Mouse (Mus musculus): ENCODE measurements around the gene Cdk18. TPM values are rescaled to one million over a fixed set of nuclear protein-coding genes. Genes with fewer than 3 reads are reported as not detected.

The Cdk18 gene
- polyA plus RNA-seq, 1 experiment from 2014 or later, result 10.3 TPM

- no peak for ATAC-seq (replicated peaks; ENCODE audit: low FRiP score, low read depth)
- H3K4me2 ChIP-seq (ENCODE audit: low read length), result peak overlapping the region; percentile 94
- WGBS, result 4% methylated on average over 35 of the region's 35 CpGs
- no peaks in the 10 kb centered on the region for H3K27me3 ChIP-seq (ENCODE audit: insufficient read depth, low read length)
- H3K9ac ChIP-seq (ENCODE audit: low read depth, low read length), result peak overlapping the region; percentile 79
- H3K9me3 ChIP-seq (replicated peaks; ENCODE audit: low read length), result no peaks in the 10 kb centered on the region
- peaks cover 19% of the 10 kb centered on the region; the same call in 1 of the 2 replicates for H3K4me1 ChIP-seq (replicated peaks; ENCODE audit: insufficient read depth, low read length)
- DNase-seq (ENCODE audit: low spot score), result no peak
- H3K27ac ChIP-seq, result peak overlapping the region; percentile 77; the same call in 1 of the 2 replicates
- H3K4me3 ChIP-seq (replicated peaks; ENCODE audit: low read depth, low read length), result peak overlapping the region; percentile 56
- no peak for TF ChIP-seq CTCF (IDR thresholded peaks at IDR 0.05; ENCODE audit: low read depth)
- H3K36me3 ChIP-seq (ENCODE audit: insufficient read depth, low read length), result no peaks in the 10 kb centered on the region
These were observed 688 bp downstream of the Cdk18 start for GRCm38 (mm10) chr1:132138576-132139415.

GRCm38 (mm10) chr1:132137935-132138575 is 1.4 kb downstream of the Cdk18 start:
- peak overlapping the region; percentile 77; the same call in 1 of the 2 replicates for H3K27ac ChIP-seq
- peaks cover 20% of the 10 kb centered on the region; the same call in 1 of the 2 replicates for H3K4me1 ChIP-seq (replicated peaks; ENCODE audit: insufficient read depth, low read length)
- no peaks in the 10 kb centered on the region for H3K36me3 ChIP-seq (ENCODE audit: insufficient read depth, low read length)
- ATAC-seq (replicated peaks; ENCODE audit: low FRiP score, low read depth), result no peak
- peak overlapping the region; percentile 94 for H3K4me2 ChIP-seq (ENCODE audit: low read length)
- TF ChIP-seq CTCF (IDR thresholded peaks at IDR 0.05; ENCODE audit: low read depth), result no peak
- no peaks in the 10 kb centered on the region for H3K9me3 ChIP-seq (replicated peaks; ENCODE audit: low read length)
- DNase-seq (ENCODE audit: low spot score), result no peak
- H3K27me3 ChIP-seq (ENCODE audit: insufficient read depth, low read length), result no peaks in the 10 kb centered on the region
- H3K9ac ChIP-seq (ENCODE audit: low read depth, low read length), result peak overlapping the region; percentile 79; the same call in 1 of the 2 replicates
- WGBS, result 54% methylated on average over 9 of the region's 9 CpGs
- H3K4me3 ChIP-seq (replicated peaks; ENCODE audit: low read depth, low read length), result peak overlapping the region; percentile 56

- Histone ChIP-seq H3K9me3 (replicated peaks; ENCODE audit: low read length) (no peaks in the 10 kb centered on the region), H3K27ac (no peak overlapping the region), H3K36me3 (ENCODE audit: insufficient read depth, low read length) (no peaks in the 10 kb centered on the region), H3K4me2 (ENCODE audit: low read length) (no peak overlapping the region), H3K4me1 (replicated peaks; ENCODE audit: insufficient read depth, low read length) (peaks cover 21% of the 10 kb centered on the region; the same call in 1 of the 2 replicates), H3K9ac (ENCODE audit: low read depth, low read length) (0 out of 2 replicates have a peak overlapping the region, but pooled peaks have one; percentile 23), H3K4me3 (replicated peaks; ENCODE audit: low read depth, low read length) (no peak overlapping the region), H3K27me3 (ENCODE audit: insufficient read depth, low read length) (no peaks in the 10 kb centered on the region)
- 79% methylated on average over 3 of the region's 3 CpGs for WGBS
- ATAC-seq (replicated peaks; ENCODE audit: low FRiP score, low read depth), result peak; percentile 25; the same call in 1 of the 2 replicates
- no peak for DNase-seq (ENCODE audit: low spot score)
- no peak for TF ChIP-seq CTCF (IDR thresholded peaks at IDR 0.05; ENCODE audit: low read depth)
These were observed 2.6 kb downstream of the Cdk18 start for GRCm38 (mm10) chr1:132136847-132137246.

GRCm38 (mm10) chr1:132135631-132136030 is 3.9 kb downstream of the Cdk18 start:
- H3K4me2 ChIP-seq (ENCODE audit: low read length), result no peak overlapping the region
- DNase-seq (ENCODE audit: low spot score) (no peak), ATAC-seq (replicated peaks; ENCODE audit: low FRiP score, low read depth) (no peak)
- no peaks in the 10 kb centered on the region for H3K36me3 ChIP-seq (ENCODE audit: insufficient read depth, low read length)
- H3K27ac ChIP-seq, result no peak overlapping the region
- peaks cover 21% of the 10 kb centered on the region; the same call in 1 of the 2 replicates for H3K4me1 ChIP-seq (replicated peaks; ENCODE audit: insufficient read depth, low read length)
- no peak overlapping the region for H3K4me3 ChIP-seq (replicated peaks; ENCODE audit: low read depth, low read length)
- TF ChIP-seq CTCF (IDR thresholded peaks at IDR 0.05; ENCODE audit: low read depth), result no peak
- no peaks in the 10 kb centered on the region for H3K9me3 ChIP-seq (replicated peaks; ENCODE audit: low read length)
- no peak overlapping the region for H3K9ac ChIP-seq (ENCODE audit: low read depth, low read length)
- H3K27me3 ChIP-seq (ENCODE audit: insufficient read depth, low read length), result no peaks in the 10 kb centered on the region
- WGBS, result 78% methylated on average over 7 of the region's 7 CpGs

DNA sequence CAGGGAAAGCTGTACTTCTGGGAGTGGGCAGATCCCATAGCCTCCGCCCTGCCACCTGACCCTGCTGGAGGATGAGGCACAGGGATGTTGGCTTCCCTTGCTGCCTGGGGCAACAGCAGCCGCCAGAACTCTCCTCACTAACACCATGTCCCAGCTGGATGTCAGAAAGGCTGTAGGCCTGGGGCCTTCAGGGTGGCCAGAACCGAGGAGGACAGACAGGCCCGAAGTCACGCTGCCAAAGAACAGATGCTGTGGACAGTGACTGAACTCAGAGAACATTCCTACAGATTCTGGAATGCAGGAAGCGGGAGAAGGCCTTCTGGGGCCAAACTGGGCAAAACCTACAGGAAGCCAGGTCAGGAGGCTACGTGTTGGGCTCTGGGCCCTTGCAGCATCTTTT is 11.2 kb downstream of the Cdk18 start:
- H3K9me3 ChIP-seq (replicated peaks; ENCODE audit: low read length), result no peaks in the 10 kb centered on the region
- H3K9ac ChIP-seq (ENCODE audit: low read depth, low read length), result no peak overlapping the region
- H3K4me2 ChIP-seq (ENCODE audit: low read length), result no peak overlapping the region
- H3K4me1 ChIP-seq (replicated peaks; ENCODE audit: insufficient read depth, low read length), result peaks cover 27% of the 10 kb centered on the region; the same call in 1 of the 2 replicates
- WGBS, result 41% methylated on average over 7 of the region's 7 CpGs
- no peak overlapping the region for H3K4me3 ChIP-seq (replicated peaks; ENCODE audit: low read depth, low read length)
- H3K27me3 ChIP-seq (ENCODE audit: insufficient read depth, low read length), result no peaks in the 10 kb centered on the region
- ATAC-seq (replicated peaks; ENCODE audit: low FRiP score, low read depth), result peak; percentile 42; the same call in 1 of the 2 replicates
- no peaks in the 10 kb centered on the region for H3K36me3 ChIP-seq (ENCODE audit: insufficient read depth, low read length)
- peak; percentile 72 for DNase-seq (ENCODE audit: low spot score)
- TF ChIP-seq CTCF (IDR thresholded peaks at IDR 0.05; ENCODE audit: low read depth), result no peak
- H3K27ac ChIP-seq, result peak overlapping the region; percentile 65; the same call in 1 of the 2 replicates

- no peak; the same call in 1 of the 2 replicates for ATAC-seq (replicated peaks; ENCODE audit: low FRiP score, low read depth)
These were observed 13.6 kb downstream of the Cdk18 start for GRCm38 (mm10) chr1:132125803-132126405.

More at GRCm38 (mm10) chr1:132125803-132126405, 13.6 kb downstream of the Cdk18 start:
- Histone ChIP-seq H3K27me3 (ENCODE audit: insufficient read depth, low read length) (no peaks in the 10 kb centered on the region), H3K9ac (ENCODE audit: low read depth, low read length) (0 out of 2 replicates have a peak overlapping the region, but pooled peaks have one; percentile 13), H3K4me1 (replicated peaks; ENCODE audit: insufficient read depth, low read length) (peaks cover 25% of the 10 kb centered on the region; the same call in 1 of the 2 replicates), H3K9me3 (replicated peaks; ENCODE audit: low read length) (no peaks in the 10 kb centered on the region), H3K4me3 (replicated peaks; ENCODE audit: low read depth, low read length) (no peak overlapping the region), H3K27ac (peak overlapping the region; percentile 72), H3K4me2 (ENCODE audit: low read length) (no peak overlapping the region), H3K36me3 (ENCODE audit: insufficient read depth, low read length) (no peaks in the 10 kb centered on the region)
- 54% methylated on average over 6 of the region's 6 CpGs for WGBS
- TF ChIP-seq CTCF (IDR thresholded peaks at IDR 0.05; ENCODE audit: low read depth), result no peak
- peak; percentile 56 for DNase-seq (ENCODE audit: low spot score)
